Mouse (Mus musculus) heart, embryonic 16.5 days (tissue): ENCODE results near the gene Med16. TPM values are rescaled to one million over a fixed set of nuclear protein-coding genes. Genes with fewer than 3 reads are reported as not detected.

Experiments used
- ATAC-seq: fragments of 200-750 bp; cut with Nextera tagmentation; replicated peaks from 2 replicates; pipeline ENCODE4 v1.8.0; 2017; ENCODE audit warnings: moderate number of reproducible peaks; ENCODE audit not compliant: insufficient read depth, low FRiP score; ENCODE audit errors: extremely low read depth
- H3K27ac ChIP-seq: fragments of 300-500 bp; sonication (generic); 2 replicates; pipeline ENCODE4 v1.5.1; 2014; ENCODE audit warnings: mild to moderate bottlenecking, low read length, control low read depth, moderate library complexity
- H3K27me3 ChIP-seq: fragments of 300-500 bp; sonication (generic); 2 replicates; pipeline ENCODE4 v1.6.1; 2014; ENCODE audit warnings: low read length, mixed read lengths; ENCODE audit not compliant: control insufficient read depth, insufficient read depth
- H3K36me3 ChIP-seq: fragments of 300-500 bp; sonication (generic); 2 replicates; pipeline ENCODE4 v1.6.1; 2014; ENCODE audit not compliant: control insufficient read depth, insufficient read depth
- H3K4me1 ChIP-seq: fragments of 300-500 bp; sonication (generic); 2 replicates; pipeline ENCODE4 v1.6.1; 2014; ENCODE audit warnings: low read length, mixed read lengths; ENCODE audit not compliant: control insufficient read depth, insufficient read depth
- H3K4me2 ChIP-seq: fragments of 300-500 bp; sonication (generic); 2 replicates; pipeline ENCODE4 v1.6.1; 2014; ENCODE audit warnings: low read depth, mild to moderate bottlenecking, control low read depth, low read length
- H3K4me3 ChIP-seq: fragments of 300-500 bp; sonication (generic); 2 replicates; pipeline ENCODE4 v1.5.1; 2014; ENCODE audit warnings: mild to moderate bottlenecking, control low read depth, low read length
- H3K9ac ChIP-seq: fragments of 300-500 bp; sonication (generic); 2 replicates; pipeline ENCODE4 v1.6.1; 2014; ENCODE audit warnings: low read length, control low read depth
- H3K9me3 ChIP-seq: fragments of 300-500 bp; sonication (generic); replicated peaks from 2 replicates; pipeline ENCODE4 v1.6.1; 2016; ENCODE audit warnings: low read length; ENCODE audit not compliant: control insufficient read depth
- WGBS: fragments of 180-500 bp; shearing (Covaris S2); extraction: QIAGEN DNeasy Blood & Tissue Kit; methylation state at CpG from one replicate; pipeline ENCODE4 v1.1.7; 2014; 5-methylcytosine and 5-hydroxymethylcytosine counted together
- polyA plus RNA-seq: library from polyadenylated mRNA; unstranded; fragments of >200 nt; fragmentation: Nextera tagmentation; extraction: Ambion mirVana; gene quantifications from 2 replicates; pipeline ENCODE4 v1.2.1, GENCODE M21; 2015

The Med16 gene
- polyA plus RNA-seq, 1 experiment from 2014 or later: 45.2 TPM

DNA sequence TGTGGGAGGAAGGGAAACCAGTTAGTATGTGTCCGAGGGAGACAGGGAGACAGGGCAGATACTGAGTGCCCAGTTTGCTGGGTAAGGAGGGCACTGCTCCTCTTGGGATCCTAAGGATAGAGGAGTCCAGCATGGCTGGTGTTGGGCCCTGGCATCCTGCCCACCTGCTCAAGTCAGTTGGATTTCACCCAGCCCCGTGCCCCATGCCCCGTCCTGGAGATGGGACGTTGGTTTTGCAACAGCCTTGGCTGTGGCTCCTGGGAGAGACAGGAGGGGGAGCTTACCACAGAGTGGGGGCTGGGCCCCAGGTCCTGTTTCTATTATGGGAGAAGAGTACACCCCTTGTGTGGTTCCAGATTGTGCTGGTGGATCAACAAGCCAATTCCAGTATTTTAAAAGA, 24.3 kb downstream of the Med16 start:
- Histone ChIP-seq H3K27ac (0 out of 2 replicates have a peak overlapping the region, but pooled peaks have one; percentile 0), H3K4me1 (peaks cover 19% of the 10 kb centered on the region), H3K9me3 (no peaks in the 10 kb centered on the region), H3K36me3 (no peaks in the 10 kb centered on the region), H3K4me2 (no peak overlapping the region), H3K4me3 (no peak overlapping the region), H3K27me3 (peaks cover 5% of the 10 kb centered on the region; the same call in 1 of the 2 replicates), H3K9ac (no peak overlapping the region)
- 22% methylated on average over 4 of the region's 4 CpGs for WGBS
- 0 out of 2 replicates have a peak, but pooled peaks have one; percentile 6 for ATAC-seq

DNA sequence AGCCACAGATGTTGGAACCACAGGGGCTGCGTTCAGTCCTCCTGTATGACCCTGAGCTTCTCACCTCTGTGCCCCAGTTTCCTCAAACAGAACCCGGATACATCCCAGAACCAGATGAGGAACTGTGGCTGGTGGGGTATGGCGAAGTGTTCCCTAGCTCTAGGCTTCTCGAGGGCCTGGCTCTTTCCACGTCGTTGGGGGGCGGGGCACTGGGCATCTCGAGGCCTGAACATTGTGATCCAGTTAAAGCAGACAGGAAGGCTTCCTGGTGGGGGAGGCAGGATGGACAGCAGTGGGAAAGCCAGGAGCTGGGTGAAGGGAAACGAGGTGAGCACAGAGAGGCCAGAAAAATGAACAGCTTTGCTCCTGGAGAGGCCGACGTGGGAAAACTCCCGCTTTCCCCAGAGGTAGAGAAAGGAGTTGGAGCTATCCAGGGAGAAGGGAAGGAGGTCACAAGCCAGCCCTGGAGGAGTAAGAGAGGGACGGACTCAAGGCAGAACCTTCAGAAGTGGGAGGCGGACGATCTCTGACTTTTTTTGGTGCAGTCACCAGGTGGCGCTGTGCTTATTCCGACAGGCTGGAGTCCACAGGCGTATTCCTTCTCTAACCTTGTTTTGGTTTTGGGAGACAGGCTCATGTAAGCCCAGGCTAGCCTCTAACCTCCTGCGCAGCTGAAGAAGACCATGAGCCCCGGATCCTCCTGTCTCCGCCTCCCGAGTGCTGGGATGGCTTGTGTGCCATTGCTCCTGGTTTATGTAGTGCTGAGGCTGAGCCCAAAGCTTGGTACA, 25.2 kb downstream of the Med16 start:
- WGBS: 16% methylated on average over 22 of the region's 22 CpGs

DNA sequence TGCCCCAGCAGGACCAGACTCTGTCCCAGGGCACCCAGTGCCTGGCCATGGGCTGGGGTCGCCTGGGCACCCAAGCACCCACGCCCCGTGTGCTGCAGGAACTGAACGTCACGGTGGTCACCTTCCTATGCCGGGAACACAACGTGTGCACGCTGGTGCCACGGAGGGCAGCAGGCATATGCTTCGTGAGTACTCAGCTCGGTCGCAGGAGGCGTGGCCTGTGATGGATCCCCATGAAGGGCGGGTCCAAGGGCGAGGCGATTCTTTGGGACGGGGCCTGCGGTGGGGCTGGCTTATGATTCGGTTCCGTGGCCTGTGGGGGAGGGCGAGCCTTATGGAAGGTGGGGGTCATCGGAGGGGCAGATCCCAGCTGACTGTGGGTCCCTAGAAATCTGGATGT, 26.7 kb downstream of the Med16 start:
- WGBS: 11% methylated on average over 22 of the region's 22 CpGs
- Histone ChIP-seq H3K9ac (peak overlapping the region; percentile 36; the same call in 1 of the 2 replicates), H3K4me1 (peaks cover 19% of the 10 kb centered on the region), H3K4me3 (peak overlapping the region; percentile 25), H3K27me3 (peaks cover 5% of the 10 kb centered on the region; the same call in 1 of the 2 replicates), H3K36me3 (no peaks in the 10 kb centered on the region), H3K9me3 (no peaks in the 10 kb centered on the region), H3K27ac (no peak overlapping the region), H3K4me2 (peak overlapping the region; percentile 56)
- ATAC-seq: 0 out of 2 replicates have a peak, but pooled peaks have one; percentile 20

More for the DNA sequence above, 25.2 kb downstream of the Med16 start:
- H3K27ac ChIP-seq: no peak overlapping the region
- no peak overlapping the region for H3K4me3 ChIP-seq
- H3K9me3 ChIP-seq: no peaks in the 10 kb centered on the region
- peak overlapping the region; percentile 41; the same call in 1 of the 2 replicates for H3K9ac ChIP-seq
- H3K4me1 ChIP-seq: peaks cover 19% of the 10 kb centered on the region
- no peaks in the 10 kb centered on the region for H3K36me3 ChIP-seq
- H3K27me3 ChIP-seq: peaks cover 5% of the 10 kb centered on the region; the same call in 1 of the 2 replicates
- H3K4me2 ChIP-seq: 0 out of 2 replicates have a peak overlapping the region, but pooled peaks have one; percentile 22
- no peak; the same call in 1 of the 2 replicates for ATAC-seq

DNA sequence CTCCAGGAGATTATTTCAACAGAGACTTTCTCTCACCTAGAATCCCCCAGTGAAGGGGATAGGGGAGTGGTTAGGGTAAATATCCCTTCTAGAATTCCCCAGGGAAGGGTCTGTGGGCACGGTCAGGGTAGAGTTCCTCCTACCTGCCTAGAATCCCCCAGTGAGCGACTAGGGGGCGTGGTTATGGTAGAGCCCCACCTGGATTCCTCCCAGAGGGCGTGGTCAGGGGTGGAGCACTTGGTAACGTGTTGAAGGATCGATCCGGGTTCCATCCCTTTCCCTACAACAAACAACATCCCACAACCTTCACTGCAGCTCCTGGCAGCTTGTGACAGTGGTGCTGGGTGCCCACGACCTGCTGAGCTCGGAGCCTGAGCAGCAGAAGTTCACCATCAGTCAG, 28.0 kb downstream of the Med16 start:
- H3K4me2 ChIP-seq: no peak overlapping the region
- H3K27ac ChIP-seq: no peak overlapping the region
- ATAC-seq: no peak
- peaks cover 5% of the 10 kb centered on the region; the same call in 1 of the 2 replicates for H3K27me3 ChIP-seq
- no peak overlapping the region for H3K9ac ChIP-seq
- no peaks in the 10 kb centered on the region for H3K9me3 ChIP-seq
- no peak overlapping the region for H3K4me3 ChIP-seq
- WGBS: 20% methylated on average over 9 of the region's 9 CpGs
- H3K36me3 ChIP-seq: no peaks in the 10 kb centered on the region
- H3K4me1 ChIP-seq: peaks cover 19% of the 10 kb centered on the region

DNA sequence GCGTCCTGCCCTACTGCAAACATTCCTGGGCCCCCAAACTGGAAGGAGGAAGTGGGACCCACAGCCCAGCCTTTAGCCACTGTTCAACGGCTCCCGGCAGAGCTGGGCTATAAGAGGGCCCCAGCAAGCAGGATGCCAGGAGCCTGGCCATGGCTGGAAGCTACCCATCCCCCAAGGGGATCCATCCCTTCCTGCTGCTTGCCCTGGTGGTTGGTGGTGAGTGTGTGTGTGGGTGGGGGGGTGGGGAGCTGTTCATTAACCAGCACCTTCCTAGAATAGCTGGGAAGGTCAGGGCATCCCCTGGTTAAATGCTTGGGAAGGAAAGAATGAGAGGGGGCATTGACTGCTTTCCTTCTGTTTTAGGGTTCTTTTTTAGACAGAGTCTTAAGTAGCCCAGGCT, 29.2 kb downstream of the Med16 start:
- 31% methylated on average over 3 of the region's 3 CpGs for WGBS
- H3K9me3 ChIP-seq: no peaks in the 10 kb centered on the region
- H3K27me3 ChIP-seq: peaks cover 5% of the 10 kb centered on the region; the same call in 1 of the 2 replicates
- no peak overlapping the region for H3K27ac ChIP-seq
- no peak overlapping the region for H3K4me3 ChIP-seq
- no peak overlapping the region for H3K9ac ChIP-seq
- no peak for ATAC-seq
- H3K4me2 ChIP-seq: no peak overlapping the region
- H3K36me3 ChIP-seq: no peaks in the 10 kb centered on the region
- H3K4me1 ChIP-seq: peaks cover 18% of the 10 kb centered on the region

DNA sequence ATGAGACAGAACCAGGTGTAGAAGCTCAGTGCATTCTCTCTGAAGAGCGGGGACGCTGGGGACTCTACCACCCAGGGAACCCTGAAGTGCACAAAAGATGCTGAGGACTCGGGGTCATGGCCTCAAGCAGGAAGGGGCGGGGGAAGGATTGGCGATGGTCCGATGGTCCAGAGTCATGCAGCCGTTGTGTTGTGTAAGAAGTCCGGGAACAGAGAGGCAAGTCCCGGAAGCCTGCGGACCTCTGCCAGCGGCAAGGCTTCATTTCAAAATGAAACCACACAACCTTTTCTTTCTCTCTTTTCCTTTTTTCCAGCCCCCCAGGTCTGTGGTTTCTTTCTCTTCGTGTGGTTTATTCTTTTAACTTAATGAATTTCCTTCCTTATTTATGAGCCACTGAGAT, 31.0 kb downstream of the Med16 start:
- Histone ChIP-seq H3K27ac (no peak overlapping the region), H3K4me1 (peaks cover 15% of the 10 kb centered on the region), H3K9me3 (no peaks in the 10 kb centered on the region), H3K36me3 (no peaks in the 10 kb centered on the region), H3K4me3 (no peak overlapping the region), H3K27me3 (peaks cover 1% of the 10 kb centered on the region; the same call in 1 of the 2 replicates), H3K4me2 (peak overlapping the region; percentile 24; the same call in 1 of the 2 replicates), H3K9ac (no peak overlapping the region)
- ATAC-seq: no peak
- WGBS: 49% methylated on average over 12 of the region's 12 CpGs

DNA sequence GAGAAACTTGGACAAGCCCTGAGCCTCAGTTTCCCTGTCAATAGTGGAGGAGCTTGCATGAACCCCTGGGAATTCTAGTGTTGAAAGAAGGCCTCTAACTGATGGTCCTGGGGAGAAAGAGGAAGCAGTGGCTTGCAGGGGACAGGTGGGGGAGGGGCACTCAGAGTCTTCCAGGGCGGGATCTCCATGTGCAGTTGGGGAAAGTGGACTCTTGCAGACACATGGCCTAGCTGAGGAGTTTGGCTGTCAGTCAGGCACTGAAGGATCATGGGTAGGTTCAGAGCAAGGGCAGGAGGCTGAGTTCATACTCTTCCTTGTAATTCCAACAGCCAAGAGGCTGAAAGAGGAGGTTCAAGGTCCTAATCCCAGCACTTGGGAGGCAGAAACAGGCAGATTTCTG, 31.5 kb downstream of the Med16 start:
- Histone ChIP-seq H3K27ac (no peak overlapping the region), H3K27me3 (no peaks in the 10 kb centered on the region; the same call in 1 of the 2 replicates), H3K4me3 (no peak overlapping the region), H3K4me2 (no peak overlapping the region), H3K9ac (no peak overlapping the region), H3K9me3 (no peaks in the 10 kb centered on the region), H3K4me1 (peaks cover 10% of the 10 kb centered on the region), H3K36me3 (no peaks in the 10 kb centered on the region)
- WGBS: 18% methylated on average over 1 of the region's 1 CpGs
- no peak for ATAC-seq

DNA sequence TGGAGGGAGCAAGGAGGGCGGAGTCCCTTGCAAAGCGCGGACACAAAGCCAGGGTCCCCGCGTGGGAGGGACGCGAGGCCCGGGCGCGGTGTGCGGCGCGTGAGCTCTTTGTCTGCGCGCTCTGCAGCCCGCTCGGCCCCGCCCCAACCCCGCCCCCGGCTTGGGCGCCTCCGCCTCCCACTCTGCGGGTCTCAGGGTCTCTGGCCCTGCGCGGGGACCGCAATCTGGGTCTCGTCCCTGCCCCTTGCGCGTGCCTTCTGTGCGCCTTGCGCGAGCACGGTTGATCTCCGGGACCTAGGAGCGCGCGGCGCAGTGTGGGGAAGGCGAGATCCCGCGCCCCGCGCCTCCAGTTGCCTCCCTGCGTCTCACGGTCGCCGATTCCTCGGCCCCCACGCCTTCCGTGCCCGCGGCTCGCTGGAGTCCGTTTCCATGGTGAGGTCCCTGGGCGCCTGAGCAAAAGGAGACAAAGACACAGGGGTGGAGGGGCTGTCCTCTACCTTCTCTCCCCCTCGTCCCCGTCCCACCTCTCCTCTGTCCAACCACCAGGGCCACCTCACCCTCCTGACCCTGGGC, 34.3 kb downstream of the Med16 start, which contains the start of the genes Prtn3 and Plppr3:
Gene Prtn3 (plus strand): TSS at position 187 of the 573 bp plus-strand sequence.
Gene Plppr3 (minus strand): TSS at position 345 of the 573 bp plus-strand sequence.
- Histone ChIP-seq H3K9ac (peak within 1 kb of the TSS; percentile 72), H3K36me3 (no peaks in the 10 kb centered on the region), H3K4me2 (peak within 1 kb of the TSS; percentile 99), H3K9me3 (no peaks in the 10 kb centered on the region), H3K4me1 (peaks cover 3% of the 10 kb centered on the region; the same call in 1 of the 2 replicates), H3K27me3 (no peaks in the 10 kb centered on the region), H3K4me3 (peak within 1 kb of the TSS; percentile 65), H3K27ac (no peak within 1 kb of the TSS)
- under 1% methylated on average over 55 of the region's 57 CpGs for WGBS
- ATAC-seq: peak; percentile 64
